In the genomic region with DNA sequence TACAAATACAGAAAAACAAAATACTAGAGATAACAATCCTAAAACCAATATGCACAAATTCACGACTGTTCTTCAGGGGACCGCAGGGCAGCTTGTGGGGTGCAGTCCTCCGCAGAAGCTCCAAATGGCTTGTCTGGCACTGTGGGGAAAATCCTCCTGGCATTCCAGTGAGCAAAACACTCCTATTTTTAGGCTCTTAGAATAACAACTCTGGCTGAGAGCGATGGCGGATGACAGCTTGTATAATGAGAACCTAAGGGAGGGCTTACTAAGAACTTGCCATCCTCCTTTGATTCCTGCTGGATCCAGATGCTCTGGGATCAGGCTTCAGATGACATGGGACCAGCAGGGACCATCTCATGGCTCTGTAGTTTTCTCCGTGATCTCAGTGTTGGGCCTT, we compare ENCODE assay signal across 13 mouse cellular contexts. TPM values are rescaled to one million over a fixed set of nuclear protein-coding genes. Genes with fewer than 3 reads are reported as not detected.
DNase-seq lines count a peak whose midpoint lies in the region; ATAC-seq lines count a peak whose summit lies in the region.
"Had no signal": no experiment of that assay in that cellular context is flagged by ENCODE, and none has a peak within 500 bp of the region (broad histone marks: within the 10 kb centered on the region; RNA-seq: fewer than 3 reads in every experiment).

No protein-coding gene starts in this region.

- no peak overlapping the region for H3K27ac ChIP-seq in forebrain, embryonic 14.5 days (ENCODE audit: low read depth, low read length)
- H3K27ac ChIP-seq in forebrain, embryonic 11.5 days (ENCODE audit: low read depth, low read length): no peak overlapping the region
- no peak overlapping the region for H3K27ac ChIP-seq in liver, embryonic 11.5 days (ENCODE audit: low read depth, low read length)
- H3K27ac ChIP-seq: embryonic facial prominence, embryonic 15.5 days; hindbrain, embryonic 10.5 days; limb, embryonic 13.5 days had no signal

- peak; percentile 46 for DNase-seq in forebrain, embryonic 14.5 days (ENCODE audit: low spot score)
- no peak for DNase-seq in forebrain, embryonic 11.5 days (ENCODE audit: low spot score)
- peak; percentile 62 for DNase-seq in cerebellum, adult 9-10 months
- DNase-seq in heart, postnatal 10 days: peak; percentile 41 to 42
- DNase-seq in right cerebral cortex, adult 18-20 months: peak; percentile 78
- no peak for DNase-seq in adrenal gland, adult 18-20 months (ENCODE audit: low spot score in 2 of 2)
- DNase-seq in liver, embryonic 11.5 days (ENCODE audit: low spot score): no peak
- DNase-seq: kidney, adult 8-10 months; lung, postnatal 36 days had no signal

- no peaks in the 10 kb centered on the region for H3K27me3 ChIP-seq in forebrain, embryonic 14.5 days (replicated peaks; ENCODE audit: control insufficient read depth, insufficient read depth, low read length)
- H3K27me3 ChIP-seq in forebrain, embryonic 11.5 days (ENCODE audit: control insufficient read depth, insufficient read depth, low read length): no peaks in the 10 kb centered on the region
- no peaks in the 10 kb centered on the region for H3K27me3 ChIP-seq in liver, embryonic 11.5 days (replicated peaks; ENCODE audit: control insufficient read depth, insufficient read depth, low read length)
- H3K27me3 ChIP-seq: embryonic facial prominence, embryonic 15.5 days; limb, embryonic 13.5 days had no signal

- H3K4me1 ChIP-seq in forebrain, embryonic 14.5 days (ENCODE audit: control insufficient read depth, insufficient read depth, low read length): peaks cover 22% of the 10 kb centered on the region
- 0 out of 2 replicates have a peak, but pooled peaks cover 2% of the 10 kb centered on the region for H3K4me1 ChIP-seq in forebrain, embryonic 11.5 days (replicated peaks; ENCODE audit: control insufficient read depth, insufficient read depth, low read length)
- H3K4me1 ChIP-seq in liver, embryonic 11.5 days (replicated peaks; ENCODE audit: control insufficient read depth, insufficient read depth, low read length): peaks cover 43% of the 10 kb centered on the region

- H3K9ac ChIP-seq in forebrain, embryonic 14.5 days (ENCODE audit: low read length): no peak overlapping the region
- H3K9ac ChIP-seq in forebrain, embryonic 11.5 days (ENCODE audit: low read length): no peak overlapping the region
- H3K9ac ChIP-seq in liver, embryonic 11.5 days (ENCODE audit: low read depth, low read length): no peak overlapping the region
- H3K9ac ChIP-seq: embryonic facial prominence, embryonic 15.5 days; limb, embryonic 13.5 days had no signal

- no peak overlapping the region for H3K4me3 ChIP-seq in forebrain, embryonic 14.5 days (ENCODE audit: low read depth, low read length)
- H3K4me3 ChIP-seq in forebrain, embryonic 11.5 days (ENCODE audit: low read depth, low read length): no peak overlapping the region
- H3K4me3 ChIP-seq in liver, embryonic 11.5 days (ENCODE audit: low read depth, low read length): no peak overlapping the region
- H3K4me3 ChIP-seq: embryonic facial prominence, embryonic 15.5 days; hindbrain, embryonic 10.5 days; limb, embryonic 13.5 days had no signal

- WGBS in forebrain, embryonic 14.5 days: 74% methylated on average over 6 of the region's 6 CpGs
- 87% methylated on average over 6 of the region's 6 CpGs for WGBS in forebrain, embryonic 11.5 days
- 83% methylated on average over 6 of the region's 6 CpGs for WGBS in liver, embryonic 11.5 days

- intact Hi-C loops in heart, postnatal 10 days (cut with DNase I): no loop called here

- H3K36me3 ChIP-seq in forebrain, embryonic 14.5 days (ENCODE audit: control insufficient read depth, insufficient read depth, low read length): no peaks in the 10 kb centered on the region
- H3K36me3 ChIP-seq in forebrain, embryonic 11.5 days (ENCODE audit: control insufficient read depth, insufficient read depth, low read length): no peaks in the 10 kb centered on the region
- no peaks in the 10 kb centered on the region for H3K36me3 ChIP-seq in liver, embryonic 11.5 days (ENCODE audit: control insufficient read depth, insufficient read depth, low read length)
- H3K36me3 ChIP-seq: embryonic facial prominence, embryonic 15.5 days; hindbrain, embryonic 10.5 days; limb, embryonic 13.5 days had no signal

- no peaks in the 10 kb centered on the region for H3K9me3 ChIP-seq in forebrain, embryonic 14.5 days (replicated peaks; ENCODE audit: control insufficient read depth, low read length)
- H3K9me3 ChIP-seq in forebrain, embryonic 11.5 days (ENCODE audit: control insufficient read depth, low read length): no peaks in the 10 kb centered on the region
- no peaks in the 10 kb centered on the region for H3K9me3 ChIP-seq in liver, embryonic 11.5 days (ENCODE audit: control insufficient read depth, low read length)
- H3K9me3 ChIP-seq: embryonic facial prominence, embryonic 15.5 days; hindbrain, embryonic 10.5 days; limb, embryonic 13.5 days had no signal

- no peak for ATAC-seq in forebrain, embryonic 14.5 days
- ATAC-seq in forebrain, embryonic 11.5 days (replicated peaks; ENCODE audit: low FRiP score): no peak
- no peak for ATAC-seq in liver, embryonic 11.5 days (replicated peaks; ENCODE audit: low FRiP score)
- ATAC-seq in erythroid progenitor cell, adult 5-6 weeks (replicated peaks; ENCODE audit: low FRiP score, poor library complexity, severe bottlenecking): no peak

- no peak overlapping the region for H3K4me2 ChIP-seq in forebrain, embryonic 14.5 days (ENCODE audit: low read length)
- no peak overlapping the region for H3K4me2 ChIP-seq in forebrain, embryonic 11.5 days (ENCODE audit: low read depth, low read length, severe bottlenecking)
- no peak overlapping the region for H3K4me2 ChIP-seq in liver, embryonic 11.5 days
- H3K4me2 ChIP-seq: embryonic facial prominence, embryonic 15.5 days; limb, embryonic 13.5 days had no signal

RNA-seq across cellular contexts. Expression of gene Tbc1d8, which starts 36.9 kb away (rescaled TPM):
- polyA plus RNA-seq in forebrain, embryonic 14.5 days (2014; fragmentation: Nextera tagmentation; extraction: Ambion mirVana): 4.7 and 7.3 TPM in 2 replicates
- 6.5 and 7.0 TPM in 2 replicates for polyA plus RNA-seq in forebrain, embryonic 11.5 days (2014; fragmentation: Nextera tagmentation; extraction: Ambion mirVana)
- 1 to 10 TPM; 6.6 to 7.4 TPM for total RNA-seq in heart, postnatal 10 days (2021)
- total RNA-seq in adrenal gland, adult 18-20 months (2021): 10 to 100 TPM in 1 of 2 experiments, 1 to 10 TPM in 1; 7.6 to 14.6 TPM
- polyA plus RNA-seq in liver, embryonic 11.5 days (2014; fragmentation: Nextera tagmentation; extraction: Ambion mirVana): 6.7 and 9.3 TPM in 2 replicates
- total RNA-seq in erythroid progenitor cell, adult 5-6 weeks (2015; ENCODE audit: low replicate concordance): 25.2 and 43.2 TPM in 2 replicates
- 3.3 and 6.9 TPM in 2 replicates for total RNA-seq in erythroid progenitor cell, adult 5-6 weeks (2017; ENCODE audit: low replicate concordance)

Comparison
In these comparisons a context has a peak if more than half of its experiments do, and no peak if none do; other contexts are left out.
1. DNase-seq: peak in forebrain, embryonic 14.5 days (single experiment), cerebellum, adult 9-10 months (single experiment), heart, postnatal 10 days (2 of 2) and right cerebral cortex, adult 18-20 months (single experiment); none in forebrain, embryonic 11.5 days (single experiment), adrenal gland, adult 18-20 months (0 of 2) and liver, embryonic 11.5 days (single experiment).